Mouse (Mus musculus) megakaryocyte, embryonic 14.5 days (primary cell): Measurements from ENCODE around the gene Psap.

Experiments used
- FLI1 ChIP-seq: IDR thresholded peaks from 2 replicates; pipeline ENCODE4 v1.6.1; 2012; ENCODE audit warnings: low read length, inconsistent platforms, mixed read lengths
- GATA1 ChIP-seq: IDR thresholded peaks from 3 replicates; pipeline ENCODE4 v1.6.1; 2012; ENCODE audit warnings: mixed read lengths, low read length, inconsistent platforms, borderline replicate concordance

- TF ChIP-seq GATA1, result no peak
- no peak for TF ChIP-seq FLI1
These were observed 14.8 kb downstream of the Psap start for GRCm38 (mm10) chr10:60292209-60292608.
